Mouse (Mus musculus) adrenal gland, adult 2 months (tissue): ENCODE measurements around the gene Serpina16. TPM values are rescaled to one million over a fixed set of nuclear protein-coding genes. Genes with fewer than 3 reads are reported as not detected.
"Not testable (repeated sequence)": the region's sequence is repeated elsewhere in the genome, so short reads cannot be mapped to it uniquely, and the experiment has no call there.

Experiments used
- DNase-seq: peaks from one replicate; pipeline ENCODE4 v3.0.0; 2021
- long read RNA-seq: library from polyadenylated mRNA; stranded (forward); transcript quantifications from one replicate; pipeline ENCODE4 v2.0.0, GENCODE M21; 2021
- polyA plus RNA-seq: library from polyadenylated mRNA; depleted of rRNA; stranded (reverse); fragments of >200 nt; gene quantifications from 2 replicates; pipeline ENCODE4 v1.2.3, GENCODE M21; 2012; rRNA removed
- total RNA-seq, 2 experiments: library from RNA; stranded (reverse); gene quantifications; 2 replicates each; pipeline ENCODE4 v1.2.3; 2021

The Serpina16 gene
- not detected for total RNA-seq
- 0.10 TPM in 1 of 2 replicates, not detected in the other for polyA plus RNA-seq
- long read RNA-seq, result 0 reads

DNA sequence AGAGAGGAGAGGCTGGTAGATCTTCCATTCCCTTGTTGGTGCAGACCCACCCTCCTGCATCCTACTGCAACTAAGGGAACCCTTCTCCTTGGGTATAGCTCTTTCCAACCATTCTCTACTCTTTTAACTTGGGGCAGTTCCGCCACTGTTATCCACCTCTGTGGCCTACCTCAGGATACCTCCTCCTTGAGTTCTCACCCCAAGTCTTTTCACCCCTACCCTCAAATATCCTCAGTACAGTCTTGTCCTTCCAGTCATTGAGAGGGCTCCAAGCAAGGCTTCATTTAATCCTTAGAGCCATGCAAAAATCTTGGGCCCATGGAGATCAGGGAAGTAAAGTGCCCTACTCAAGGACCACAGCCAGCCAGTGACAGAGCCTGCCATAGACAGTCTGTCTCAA is at the start of gene Serpina16:
Gene Serpina16, minus strand, starts transcription at position 101 of the 400 bp plus-strand sequence.
- DNase-seq, result no peak

GRCm38 (mm10) chr12:103711537-103711936 is 35.6 kb upstream of the Serpina16 start:
- DNase-seq, result peak; percentile 58

DNA sequence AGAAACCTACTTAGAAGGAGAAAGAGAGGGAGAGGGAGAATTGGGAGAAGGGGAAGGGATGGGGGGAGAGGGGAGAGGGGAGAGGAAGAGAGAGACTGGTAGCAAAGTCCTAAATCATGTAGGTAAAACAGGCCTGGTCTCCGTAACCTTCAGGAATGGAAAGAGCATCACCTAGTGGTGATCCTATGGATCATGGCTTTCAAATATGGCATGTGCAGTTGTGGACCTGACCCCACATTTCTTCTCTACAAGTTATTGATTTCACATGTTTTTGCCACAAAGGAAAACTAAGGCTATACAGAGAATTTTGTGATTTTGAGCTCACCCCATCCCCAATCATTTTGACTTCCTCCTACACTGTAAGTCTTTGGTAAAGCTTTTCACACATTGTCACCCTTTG is 34.5 kb upstream of the Serpina16 start:
- no peak for DNase-seq

DNA sequence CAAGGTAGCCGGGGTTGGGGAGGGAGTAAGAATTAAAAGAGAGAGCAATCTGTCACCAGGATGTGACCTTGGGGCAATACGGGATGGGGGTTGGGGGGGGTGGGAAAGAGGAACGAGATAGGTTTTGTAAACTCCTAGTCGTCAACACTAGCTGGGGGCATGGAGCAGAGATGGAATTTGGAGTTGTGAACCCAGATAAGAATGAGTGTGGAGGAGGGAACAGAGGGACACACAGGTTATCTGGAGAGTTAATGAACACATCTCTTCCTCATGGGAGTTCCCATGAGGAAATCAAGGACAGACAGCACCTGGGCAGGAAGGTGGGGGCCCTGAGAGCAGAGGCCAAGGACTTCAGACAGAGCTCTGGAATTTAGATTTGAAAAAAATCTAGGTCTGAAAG is 30.2 kb upstream of the Serpina16 start:
- DNase-seq, result no peak

GRCm38 (mm10) chr12:103705547-103705946 is 29.6 kb upstream of the Serpina16 start:
- DNase-seq, result peak; percentile 42

DNA sequence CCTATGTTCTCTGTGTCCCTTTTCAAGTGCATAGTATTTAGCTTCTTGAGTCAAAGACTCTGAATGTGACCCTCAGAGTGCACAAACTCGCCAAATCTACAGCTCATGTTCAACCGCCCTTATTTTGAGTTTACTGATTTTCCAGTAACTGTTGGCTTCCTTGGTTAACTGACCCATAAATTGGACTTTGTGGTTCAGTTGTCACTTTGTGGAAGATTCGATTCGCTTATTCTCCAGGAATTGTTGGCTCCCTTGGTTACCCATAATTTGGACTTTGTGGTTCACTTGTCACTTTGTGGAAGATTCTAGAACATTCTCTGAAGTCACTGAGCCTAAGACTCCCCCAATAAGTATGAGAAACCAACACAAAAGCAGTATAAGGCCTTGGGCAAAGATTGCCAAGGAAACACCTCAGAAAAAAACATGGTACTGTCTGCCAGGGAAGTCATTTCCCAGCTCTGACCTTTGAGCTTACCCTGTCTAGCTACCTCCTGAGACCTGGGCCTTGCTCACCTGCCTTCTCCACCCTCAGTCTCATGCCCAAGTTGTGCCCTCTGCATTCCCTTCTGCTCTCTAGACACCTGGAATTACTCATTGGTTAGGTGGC is 24.3 kb upstream of the Serpina16 start:
- no peak for DNase-seq

- no peak for DNase-seq
These were observed 19.5 kb upstream of the Serpina16 start, which contains the start of gene Serpina1f for GRCm38 (mm10) chr12:103695429-103695828. Gene Serpina1f (minus strand): TSS chr12:103695529.

GRCm38 (mm10) chr12:103688221-103688814 is 12.4 kb upstream of the Serpina16 start:
- DNase-seq, result peak; percentile 31

DNA sequence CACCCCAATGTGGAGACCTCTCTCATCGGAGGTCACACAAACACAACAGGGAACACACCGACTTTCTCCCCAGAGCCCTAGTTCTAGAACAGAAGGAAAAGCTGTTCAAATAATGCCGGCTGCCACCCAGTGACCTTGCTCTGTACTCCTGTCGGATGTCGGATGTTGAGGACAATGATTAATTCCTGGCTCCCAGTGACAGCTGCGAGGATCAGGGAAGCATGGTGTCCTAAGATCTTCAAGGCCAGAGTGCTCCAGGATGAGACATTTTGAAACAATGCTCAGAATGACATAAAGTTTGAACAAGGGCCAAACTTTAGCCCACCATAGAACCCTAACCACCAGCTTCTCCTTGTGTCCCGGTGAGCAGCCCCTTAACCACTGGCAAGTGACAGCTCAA is 11.1 kb upstream of the Serpina16 start:
- peak; percentile 50 for DNase-seq

DNA sequence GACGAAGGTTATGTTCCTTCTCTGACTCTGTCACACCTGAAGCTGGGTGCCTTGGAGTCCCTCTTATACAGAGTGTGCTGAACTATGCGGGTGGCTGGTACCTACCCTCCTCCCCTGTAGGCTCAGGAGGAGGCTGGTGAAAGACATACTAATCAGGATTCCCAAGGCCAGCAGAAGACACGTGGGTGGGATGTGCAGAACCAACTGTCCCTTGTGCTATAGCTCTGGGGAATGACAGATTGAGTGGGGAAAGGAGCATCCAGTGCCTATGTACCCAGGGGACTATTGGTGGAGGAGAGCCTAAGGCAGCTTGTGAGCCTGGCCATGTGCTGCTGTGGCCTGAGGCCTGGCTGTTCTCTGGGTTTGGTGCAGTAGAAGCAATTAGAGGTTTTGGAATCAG is 10.1 kb upstream of the Serpina16 start:
- DNase-seq, result no peak

DNA sequence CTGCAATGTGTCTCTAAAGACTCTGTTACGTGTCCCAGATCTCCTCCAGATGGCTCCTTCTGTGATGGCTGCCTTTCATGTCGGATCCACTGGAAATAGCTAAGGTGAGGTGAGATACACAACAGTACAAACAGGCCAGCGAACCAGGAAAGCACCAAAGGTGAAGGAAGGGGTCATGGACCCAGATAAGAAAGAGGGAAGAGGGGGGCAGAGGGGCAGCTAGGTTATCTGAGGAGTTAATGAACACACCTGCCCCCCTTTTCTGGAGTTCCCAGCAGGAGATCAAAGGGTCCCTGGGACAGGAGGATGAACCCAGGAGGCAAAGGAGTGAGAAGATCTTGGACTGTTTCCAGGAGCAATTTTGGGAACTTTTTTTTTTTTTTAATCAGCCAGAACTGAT is 9.4 kb upstream of the Serpina16 start:
- no peak for DNase-seq

GRCm38 (mm10) chr12:103683775-103684174 is 7.8 kb upstream of the Serpina16 start:
- no peak for DNase-seq

DNA sequence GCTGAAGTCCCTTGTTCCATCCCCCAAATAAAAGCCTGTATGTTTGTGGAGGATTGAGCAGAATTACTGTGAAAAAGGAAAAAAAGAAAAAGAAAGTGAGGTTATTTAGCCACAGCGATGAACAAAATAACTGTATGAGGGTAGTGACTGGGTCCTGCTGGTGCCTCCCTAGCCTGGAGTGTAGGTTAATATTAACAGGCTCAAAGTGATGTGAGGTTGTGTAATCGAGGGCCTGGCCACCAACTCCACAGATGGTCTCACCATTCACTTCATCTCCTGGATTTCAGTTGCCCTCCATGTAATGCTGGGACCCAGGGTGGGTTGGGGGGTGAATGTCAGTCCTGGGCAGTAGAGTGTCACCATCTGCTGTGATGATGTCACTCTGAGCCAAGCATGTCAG is 5.8 kb upstream of the Serpina16 start:
- no peak for DNase-seq

GRCm38 (mm10) chr12:103681169-103681568 is 5.2 kb upstream of the Serpina16 start:
- no peak for DNase-seq

DNA sequence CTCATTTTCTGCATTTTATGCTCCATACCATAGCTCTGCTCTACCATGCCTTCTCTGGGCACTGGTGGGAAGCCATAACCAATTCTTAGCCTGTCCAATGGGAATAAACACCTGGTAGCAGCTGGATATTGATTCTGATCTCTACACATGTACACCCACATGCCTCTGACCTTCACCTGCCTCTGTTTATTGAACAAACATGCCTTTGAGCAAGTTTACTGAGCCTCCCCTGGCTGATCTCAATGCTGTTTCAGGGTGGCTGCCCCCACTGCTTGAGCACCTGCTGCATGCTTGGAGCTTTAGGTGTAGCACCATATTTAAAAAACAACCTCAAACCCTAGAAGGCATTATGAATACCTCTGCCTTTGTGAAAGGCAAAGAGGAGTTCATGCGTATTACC is 3.9 kb upstream of the Serpina16 start:
- DNase-seq, result not testable (repeated sequence)

- no peak for DNase-seq
These were observed 2.8 kb downstream of the Serpina16 start for GRCm38 (mm10) chr12:103673179-103673578.

GRCm38 (mm10) chr12:103671483-103671882 is 4.5 kb downstream of the Serpina16 start:
- DNase-seq, result no peak

GRCm38 (mm10) chr12:103670964-103671363 is 5.0 kb downstream of the Serpina16 start:
- no peak for DNase-seq

- DNase-seq, result no peak
These were observed 5.6 kb downstream of the Serpina16 start for GRCm38 (mm10) chr12:103670344-103670743.

GRCm38 (mm10) chr12:103665286-103665685 is 10.7 kb downstream of the Serpina16 start:
- no peak for DNase-seq

DNA sequence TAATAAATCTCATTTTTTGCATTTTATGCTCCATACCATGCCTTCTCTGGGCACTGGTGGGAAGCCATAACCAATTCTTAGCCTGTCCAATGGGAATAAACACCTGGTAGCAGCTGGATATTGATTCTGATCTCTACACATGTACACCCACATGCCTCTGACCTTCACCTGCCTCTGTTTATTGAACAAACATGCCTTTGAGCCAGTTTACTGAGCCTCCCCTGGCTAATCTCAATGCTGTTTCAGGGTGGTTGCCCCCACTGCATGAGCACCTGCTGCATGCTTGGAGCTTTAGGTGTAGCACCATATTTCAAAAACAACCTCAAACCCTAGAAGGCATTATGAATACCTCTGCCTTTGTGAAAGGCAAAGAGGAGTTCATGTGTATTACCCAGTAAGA is 13.9 kb downstream of the Serpina16 start:
- DNase-seq, result not testable (repeated sequence)

- no peak for DNase-seq
These were observed 15.9 kb downstream of the Serpina16 start for GRCm38 (mm10) chr12:103660076-103660475.

DNA sequence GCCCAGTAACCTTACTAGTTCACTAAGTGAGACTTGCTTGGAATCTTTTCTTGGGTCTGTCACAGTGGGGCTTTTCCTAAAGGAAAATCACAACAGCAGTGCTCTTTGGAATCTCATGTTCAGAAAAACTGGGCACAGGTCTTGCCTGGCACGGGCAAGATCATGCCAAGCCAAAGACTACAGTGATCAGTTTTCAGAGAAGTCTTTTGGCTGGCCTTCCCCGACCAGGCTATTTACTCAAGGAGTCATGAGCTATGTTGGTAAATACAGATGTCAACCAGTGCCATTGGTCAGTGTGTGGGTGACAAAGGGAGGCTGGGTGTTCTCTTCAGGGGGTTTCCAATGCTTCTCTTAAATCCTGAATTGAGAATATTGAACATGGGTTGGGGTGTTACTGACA is 16.8 kb downstream of the Serpina16 start:
- peak; percentile 42 for DNase-seq

DNA sequence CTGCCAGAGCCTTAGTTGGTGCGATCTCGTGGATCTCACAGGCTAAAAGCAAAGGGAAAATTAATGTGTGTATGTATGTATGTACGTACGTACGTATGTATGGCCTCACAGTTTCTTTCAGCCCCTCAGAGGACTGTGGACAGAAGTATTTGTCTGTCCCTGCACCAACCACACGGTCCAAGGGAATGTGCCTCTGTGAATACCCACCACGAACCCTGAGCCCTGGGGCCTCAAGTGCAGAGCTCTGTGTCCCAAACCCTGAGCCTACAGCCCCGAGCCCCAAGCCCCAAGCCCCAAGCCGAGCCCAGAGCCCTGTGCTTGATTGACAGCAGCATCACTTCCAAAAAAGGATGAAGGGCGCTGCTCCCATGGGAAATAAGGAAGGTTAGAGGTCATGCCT is 17.9 kb downstream of the Serpina16 start:
- DNase-seq, result no peak
